Mouse (Mus musculus) T-helper 2 cell (primary cell): ENCODE results near the gene Gm4763.
"Not testable (repeated sequence)": the region's sequence is repeated elsewhere in the genome, so short reads cannot be mapped to it uniquely, and the experiment has no call there.

Experiments
- in situ Hi-C: fragments of 300-600 bp; cut with MboI, MseI; formaldehyde crosslinking; loops from one replicate; pipeline ENCODE4 v1.15.1; 2025; ENCODE audit warnings: high pct_unique_total_duplicates

Gm4763 gene

DNA sequence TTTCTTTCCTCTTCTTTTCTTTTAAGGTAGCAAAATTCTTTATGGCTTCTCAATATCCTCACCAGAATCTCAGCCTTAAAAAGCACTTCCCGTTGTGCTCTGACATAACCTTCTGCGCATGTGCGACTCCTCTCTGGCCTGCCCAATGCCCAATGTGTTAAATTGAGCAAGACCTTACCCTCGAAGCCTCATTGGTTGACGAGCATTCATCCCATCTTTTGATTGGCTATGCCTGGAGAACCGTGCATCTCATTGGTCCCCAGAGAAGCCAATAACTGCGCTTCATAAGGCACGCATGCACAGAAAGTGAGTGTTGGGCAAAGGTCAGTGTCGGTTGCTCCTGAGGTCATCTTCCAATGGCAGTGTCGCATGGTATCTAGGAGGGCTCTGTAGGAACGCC, at the start of gene Gm4763:
Gm4763 (minus strand) TSS at position 101 of the 400 bp plus-strand sequence.
- in situ Hi-C loops, result loop anchor here (5.0 kb wide), 1 partner anchor 40 kb away; no protein-coding TSS in a partner anchor

DNA sequence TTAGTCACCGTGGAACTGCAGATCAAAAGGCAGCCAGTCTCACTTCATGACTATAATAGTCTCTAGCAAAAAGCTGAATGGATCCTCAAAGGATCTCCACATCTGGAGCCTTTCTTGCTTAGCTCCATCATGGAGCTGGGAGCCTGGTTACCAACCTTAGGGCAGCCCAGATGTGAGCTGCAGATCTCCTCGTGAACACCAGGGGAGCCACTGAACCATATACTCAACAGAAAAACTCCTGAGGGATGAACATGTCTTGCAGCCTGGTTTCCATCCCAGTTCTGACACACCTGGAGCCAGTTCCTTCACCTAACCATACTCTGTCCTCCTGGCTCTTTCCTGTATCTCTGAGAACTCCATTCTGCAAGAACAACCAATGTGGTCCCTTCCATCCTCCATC, 49.4 kb upstream of the Gm4763 start:
- in situ Hi-C loops, result no loop called here

DNA sequence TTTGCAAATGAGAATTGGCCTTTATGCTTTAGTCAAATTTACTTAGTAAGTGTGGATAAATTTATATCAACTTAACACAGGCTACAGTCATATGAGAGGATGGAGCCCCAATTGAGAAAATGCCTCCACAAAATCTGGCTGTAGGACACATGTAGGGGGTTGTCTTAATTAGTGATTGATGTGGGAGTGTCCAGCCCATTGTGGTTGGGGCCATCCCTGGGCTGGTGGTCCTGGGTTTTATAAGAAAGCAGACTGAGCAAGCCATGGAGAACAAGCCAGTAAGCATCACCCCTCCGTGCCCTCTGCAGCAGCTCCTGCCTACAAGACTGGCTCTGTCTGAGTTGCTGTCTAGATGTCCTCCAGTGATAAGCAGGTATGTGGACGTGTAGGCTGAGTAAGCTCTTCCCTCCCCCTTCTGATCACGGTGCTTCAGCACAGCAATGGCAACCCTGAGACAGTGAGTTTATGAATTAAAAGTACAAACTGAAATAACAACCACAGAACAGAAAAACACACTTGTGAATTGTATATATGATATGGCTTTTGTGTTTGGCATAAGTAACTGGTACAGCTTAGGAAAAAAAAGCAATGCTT, 47.3 kb upstream of the Gm4763 start:
- in situ Hi-C loops, result no loop called here

DNA sequence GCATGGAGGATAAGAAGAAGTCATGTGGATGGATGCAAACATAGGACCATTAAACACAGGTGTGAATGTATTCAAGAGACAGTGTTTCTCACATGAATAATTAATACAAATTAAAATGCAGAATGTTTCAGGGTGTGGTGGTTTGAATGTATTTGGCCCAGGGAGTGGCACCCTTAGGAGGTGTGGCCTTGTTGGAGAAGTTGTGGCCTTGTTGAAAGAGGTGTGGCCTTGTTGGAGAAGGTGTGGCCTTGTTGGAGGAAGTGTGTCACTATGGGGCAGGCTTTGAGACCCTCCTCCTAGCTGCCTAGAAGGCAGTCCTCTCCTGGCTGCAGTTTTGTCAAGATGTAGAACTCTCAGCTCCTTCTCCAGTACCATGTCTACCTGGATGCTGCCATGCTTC, 44.7 kb upstream of the Gm4763 start:
- in situ Hi-C loops, result no loop called here

DNA sequence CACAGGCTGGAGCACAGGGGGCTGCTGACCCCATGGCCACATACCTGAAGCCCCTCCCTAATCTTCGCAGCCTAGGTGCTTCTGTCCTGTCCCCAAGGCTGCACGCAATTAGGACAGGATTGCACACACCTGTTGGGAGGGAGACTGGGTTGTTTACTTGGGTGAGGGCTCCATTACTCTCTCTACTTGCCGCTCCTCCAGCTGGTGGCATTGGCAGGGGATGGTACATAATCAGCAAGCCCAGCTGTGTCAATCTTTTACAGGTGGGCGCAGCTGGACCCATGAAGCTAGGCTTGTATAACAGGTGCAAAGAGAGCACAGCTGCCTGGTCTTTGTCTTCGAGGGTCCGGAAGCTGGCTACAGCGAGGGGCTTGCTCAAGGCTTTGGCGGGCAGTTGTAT, 35.9 kb upstream of the Gm4763 start:
- in situ Hi-C loops, result no loop called here

DNA sequence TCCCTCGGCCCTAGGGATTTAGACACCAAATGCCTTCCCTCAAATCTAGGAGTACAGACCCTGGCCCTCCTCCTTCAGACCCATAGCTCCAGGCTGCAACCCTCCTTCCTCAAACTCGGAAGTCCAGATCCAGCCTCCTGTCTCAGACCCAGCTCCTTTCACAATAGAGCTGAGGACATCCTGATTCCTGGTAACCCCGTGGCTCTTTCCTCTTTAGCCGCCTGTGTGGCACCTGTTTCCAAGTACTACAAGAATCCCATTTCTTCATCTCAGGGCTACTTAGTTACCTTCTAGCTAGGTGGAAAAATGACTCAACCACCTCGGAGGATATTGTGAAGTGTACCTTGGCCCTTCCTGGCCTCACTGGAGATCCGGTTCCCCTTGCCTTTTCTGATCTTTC, 34.5 kb upstream of the Gm4763 start:
- in situ Hi-C loops, result no loop called here

DNA sequence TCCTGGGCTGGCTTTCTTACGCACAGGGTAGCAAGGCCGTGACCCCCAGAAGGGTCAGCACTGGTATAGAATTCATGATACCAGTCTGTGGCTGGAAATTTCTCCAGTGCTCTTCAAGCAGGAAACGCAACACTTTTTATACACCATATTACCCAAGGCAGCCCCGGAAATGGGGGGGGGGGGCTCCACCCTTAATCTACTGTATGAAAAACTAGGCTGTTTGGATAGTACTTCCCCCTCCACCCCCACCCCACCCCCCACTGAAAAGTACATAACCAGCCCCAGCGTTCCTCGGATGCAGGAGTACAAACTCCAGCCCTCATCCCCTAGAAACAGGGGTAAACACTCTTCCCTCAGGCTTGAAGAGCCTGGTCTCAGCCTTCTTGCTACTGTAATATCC, 33.5 kb upstream of the Gm4763 start, which contains the start of gene Cd177:
Cd177 (minus strand) TSS at position 101 of the 400 bp plus-strand sequence.
- in situ Hi-C loops, result no loop called here

DNA sequence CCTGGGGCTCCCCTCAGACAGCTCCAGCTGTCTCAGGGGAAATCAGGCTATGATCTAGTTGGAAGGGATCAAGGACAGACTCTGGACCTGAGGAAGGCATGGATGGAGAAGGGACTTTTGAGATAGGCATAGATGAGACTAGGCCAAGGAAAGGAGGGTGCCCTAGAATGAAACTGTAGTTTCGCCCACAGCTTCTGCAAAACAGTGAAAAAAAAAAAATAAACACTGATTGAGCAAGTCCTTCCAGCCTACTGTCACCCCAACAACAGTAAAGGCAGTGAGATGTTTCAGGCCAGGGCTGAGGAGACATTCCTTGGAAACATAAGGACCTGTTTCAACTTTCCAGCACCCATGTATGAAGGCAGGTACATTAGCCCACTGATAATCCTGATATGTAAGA, 31.8 kb upstream of the Gm4763 start:
- in situ Hi-C loops, result no loop called here

DNA sequence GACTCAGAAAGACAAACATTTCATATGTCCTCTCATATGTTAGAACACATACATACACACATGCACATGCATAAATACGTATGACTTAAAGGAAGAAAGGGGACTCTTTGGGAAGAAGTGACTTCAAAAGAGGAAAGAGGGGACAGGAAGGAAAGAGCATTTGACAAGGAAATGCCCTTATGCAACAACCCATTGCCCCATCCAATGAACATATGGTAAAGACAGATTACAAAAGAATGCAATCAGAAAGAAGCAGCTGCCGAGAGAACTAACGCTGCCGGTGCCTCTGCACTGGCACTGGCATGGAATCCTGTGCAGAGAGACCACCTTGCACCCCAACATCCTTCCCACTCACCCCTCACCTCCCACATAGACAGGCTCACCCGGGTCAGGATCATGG, 26.8 kb upstream of the Gm4763 start:
- in situ Hi-C loops, result no loop called here

DNA sequence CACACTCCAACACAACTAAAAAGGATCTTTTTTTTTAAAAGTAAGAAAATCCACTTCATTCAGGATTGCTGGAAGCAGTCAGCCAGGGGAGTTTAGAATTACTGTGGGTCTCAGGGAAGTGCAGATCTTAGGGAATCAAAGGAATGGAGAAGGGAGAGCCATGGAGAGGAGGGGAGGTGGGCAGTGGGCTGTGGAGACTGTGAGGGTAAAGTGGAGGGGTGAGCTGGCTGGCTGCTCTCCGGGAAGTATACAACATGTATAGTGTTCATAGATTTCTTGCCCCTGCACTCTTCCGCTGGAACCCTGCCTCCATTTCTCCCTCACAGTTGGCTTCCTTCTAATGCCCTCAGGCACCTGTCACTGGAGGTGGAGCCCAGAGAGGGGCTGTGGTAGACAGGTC, 24.9 kb upstream of the Gm4763 start:
- in situ Hi-C loops, result no loop called here

DNA sequence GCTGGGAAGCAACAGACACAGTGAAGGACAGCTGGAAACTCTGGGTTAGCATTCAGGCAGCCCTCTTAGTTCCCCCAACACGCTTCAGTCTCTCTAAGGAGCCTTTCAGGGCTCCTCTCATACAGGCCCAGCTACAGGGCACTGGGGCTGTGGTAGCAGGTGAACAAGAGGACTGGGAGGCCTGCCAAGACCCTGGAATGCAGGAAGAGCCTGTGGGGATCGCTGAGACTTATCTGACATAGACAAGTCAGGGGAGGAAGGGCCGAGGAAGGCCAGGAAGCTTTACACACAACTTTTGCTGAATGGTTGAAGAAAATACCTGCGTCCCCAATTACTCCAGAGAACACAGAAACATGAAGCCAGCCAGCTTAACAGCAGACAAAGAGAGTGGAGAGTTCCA, 24.0 kb upstream of the Gm4763 start:
- in situ Hi-C loops, result no loop called here

DNA sequence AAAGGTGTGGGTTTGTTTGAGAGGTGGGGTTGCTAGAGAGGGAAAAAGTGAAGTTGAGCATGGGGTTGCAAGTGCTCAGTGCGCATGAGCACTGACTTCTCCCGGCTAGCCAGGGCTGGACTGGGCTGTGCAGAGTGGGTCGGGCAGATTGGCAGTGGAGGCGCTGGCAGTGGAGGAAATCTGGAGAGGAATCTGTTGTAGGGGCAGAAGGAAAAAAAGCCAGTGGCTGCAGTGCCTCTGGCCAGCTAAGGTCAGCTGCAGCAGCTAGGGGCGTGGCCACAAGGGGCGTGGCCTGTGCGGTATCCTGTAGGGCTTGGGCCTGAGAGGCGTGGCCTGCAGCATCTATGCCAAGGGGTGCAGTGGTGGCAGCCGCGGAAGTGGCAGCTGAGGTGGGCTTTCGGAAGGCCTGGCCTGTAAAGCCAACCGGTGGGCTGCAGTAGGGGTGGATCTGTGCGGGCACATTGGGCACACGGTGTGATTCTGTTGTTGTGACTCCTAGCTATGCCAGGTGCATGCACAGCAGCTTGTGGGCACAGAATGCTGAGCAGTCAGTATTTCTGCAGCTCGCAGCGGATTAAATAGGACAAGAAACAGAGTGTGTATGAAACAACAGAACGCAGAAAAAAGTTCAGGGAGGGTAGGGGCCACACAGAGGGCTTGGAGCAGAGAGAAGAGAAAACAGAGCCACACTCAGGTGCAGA, 9.4 kb upstream of the Gm4763 start:
- in situ Hi-C loops, result no loop called here

DNA sequence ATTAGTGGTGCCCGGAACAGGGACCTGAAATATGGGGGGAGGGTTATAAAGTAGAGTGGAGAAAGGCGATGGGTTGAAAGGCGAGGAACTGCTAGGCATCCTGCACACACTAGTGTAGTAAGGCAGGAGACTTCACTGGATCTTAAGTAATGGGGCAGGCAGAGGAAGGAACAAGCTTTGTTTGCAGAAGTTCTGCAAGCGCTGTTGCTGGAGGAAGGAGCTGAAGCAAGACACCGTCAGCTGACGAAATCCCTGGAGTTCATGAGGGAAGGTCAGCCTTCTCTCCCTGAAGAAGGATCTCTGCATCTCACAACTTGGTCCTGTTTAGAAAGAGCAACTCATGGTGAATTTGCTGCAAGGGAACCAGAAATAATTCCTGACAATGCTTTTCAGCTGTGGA, 11.7 kb downstream of the Gm4763 start:
- in situ Hi-C loops, result no loop called here

DNA sequence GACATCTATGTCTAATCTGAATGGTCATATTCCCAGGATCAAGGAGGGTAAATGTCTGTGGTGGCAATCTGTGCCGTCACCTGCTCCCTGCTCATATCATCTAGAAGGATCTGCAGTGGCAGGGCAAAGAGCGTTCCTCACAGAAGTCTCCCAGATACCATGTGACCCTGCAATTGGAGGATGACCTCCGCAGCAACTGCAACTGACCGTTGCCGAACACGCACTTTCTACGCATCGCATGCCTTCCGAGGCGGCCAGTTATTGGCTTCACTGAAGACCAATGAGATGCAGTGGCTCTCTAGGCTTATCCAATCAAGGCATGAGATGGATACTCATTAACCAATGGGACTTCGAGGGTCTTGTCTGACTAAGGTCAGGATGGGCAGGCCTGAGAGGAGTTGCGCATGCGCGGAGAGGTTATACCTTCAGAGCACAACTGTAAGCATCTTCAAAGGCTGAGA, 17.8 kb downstream of the Gm4763 start, which contains the start of gene BC049730:
BC049730 (plus strand) TSS at position 411 of the 461 bp plus-strand sequence.
- in situ Hi-C loops, result no loop called here

DNA sequence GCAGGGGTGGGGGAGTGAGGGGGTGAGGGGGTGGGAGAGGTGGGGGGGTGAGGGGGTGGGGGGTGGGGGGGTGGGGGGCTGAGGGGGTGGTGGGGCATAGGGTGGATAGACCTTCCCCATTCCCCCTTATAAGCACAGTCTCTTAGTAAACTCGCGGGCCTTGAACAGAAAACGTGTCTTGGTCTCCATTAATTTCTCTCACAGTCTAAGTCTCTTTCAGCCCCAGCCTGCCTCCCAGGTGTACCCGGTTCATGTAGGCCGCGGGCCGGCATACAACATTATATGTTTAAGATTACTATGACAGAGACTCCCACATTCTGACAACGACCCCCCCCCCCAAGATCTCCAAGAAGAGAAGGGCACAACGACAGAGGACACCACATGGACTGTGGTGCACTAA, 23.9 kb downstream of the Gm4763 start:
- in situ Hi-C loops, result not testable (repeated sequence)

DNA sequence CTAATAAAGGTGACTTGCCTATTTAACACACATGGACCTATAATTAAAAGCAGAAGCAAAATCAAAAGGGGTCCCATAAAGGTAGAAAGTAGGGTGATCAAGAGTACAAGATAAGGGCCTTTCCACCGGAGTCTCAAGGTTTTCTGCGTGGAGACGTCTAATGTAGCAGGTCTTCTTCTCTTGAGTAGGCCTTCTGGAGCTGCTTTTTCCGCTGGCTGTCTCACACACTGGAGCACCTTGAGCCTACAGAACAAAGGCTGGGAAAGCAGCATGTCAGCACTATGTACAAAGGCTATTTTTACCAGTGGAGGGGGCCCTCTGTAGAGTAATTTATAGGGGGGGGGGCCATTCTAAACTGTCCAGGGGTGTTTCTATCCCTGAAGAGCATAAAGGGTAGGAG, 28.8 kb downstream of the Gm4763 start:
- in situ Hi-C loops, result not testable (repeated sequence)

DNA sequence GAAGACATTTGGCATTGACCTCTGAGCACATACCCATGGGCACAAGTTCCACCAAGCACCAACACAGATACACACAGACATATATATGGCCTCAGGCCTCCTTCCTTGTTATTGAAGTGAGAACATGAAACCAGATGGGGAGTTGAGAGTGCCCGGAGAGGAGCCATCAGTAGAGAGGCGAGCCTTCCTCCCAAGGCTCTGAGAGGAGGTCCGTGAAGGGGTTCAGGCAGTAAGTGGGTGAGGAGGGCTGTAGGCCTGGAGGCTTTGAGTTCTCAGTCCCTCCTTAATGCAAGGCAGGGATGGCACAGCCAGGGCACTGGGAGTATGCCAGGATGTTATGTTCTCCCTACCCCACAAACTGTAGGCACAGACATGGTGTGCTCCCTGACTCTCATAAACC, 34.0 kb downstream of the Gm4763 start:
- in situ Hi-C loops, result not testable (repeated sequence)

DNA sequence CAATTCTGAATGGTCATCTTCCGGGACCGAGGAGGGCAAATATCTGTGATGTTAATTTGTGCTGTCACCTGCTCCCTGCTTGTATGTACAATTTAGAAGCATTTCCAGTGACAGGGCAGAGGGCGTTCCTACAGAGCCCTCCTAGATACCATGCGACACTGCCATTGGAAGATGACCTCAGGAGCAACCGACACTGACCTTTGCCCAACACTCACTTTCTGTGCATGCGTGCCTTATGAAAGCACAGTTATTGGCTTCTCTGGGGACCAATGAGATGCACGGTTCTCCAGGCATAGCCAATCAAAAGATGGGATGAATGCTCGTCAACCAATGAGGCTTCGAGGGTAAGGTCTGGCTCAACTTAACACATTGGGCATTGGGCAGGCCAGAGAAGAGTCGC, 39.2 kb downstream of the Gm4763 start:
- in situ Hi-C loops, result loop anchor here (5.0 kb wide), 1 partner anchor 40 kb away; the partner anchor contains the start of gene Gm4763

DNA sequence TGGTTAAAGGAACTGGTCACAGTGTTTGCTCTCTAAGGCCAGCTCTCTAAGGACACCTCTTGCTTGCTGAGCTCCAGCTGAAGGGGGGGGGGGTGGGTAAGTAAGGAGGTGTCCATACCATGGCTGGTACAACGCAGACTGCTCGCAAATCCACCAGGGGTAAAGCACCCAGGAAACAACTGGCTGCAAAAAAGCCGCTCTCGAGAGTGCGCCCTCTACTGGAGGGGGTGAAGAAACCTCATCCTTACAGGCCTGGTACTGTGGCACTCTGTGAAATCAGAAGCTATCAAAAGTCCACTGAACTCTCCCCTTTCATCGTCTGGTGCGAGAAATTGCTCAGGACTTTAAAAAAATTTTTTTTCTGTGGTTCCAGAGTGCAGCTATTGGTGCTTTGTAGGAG, 42.6 kb downstream of the Gm4763 start:
- in situ Hi-C loops, result not testable (repeated sequence)

DNA sequence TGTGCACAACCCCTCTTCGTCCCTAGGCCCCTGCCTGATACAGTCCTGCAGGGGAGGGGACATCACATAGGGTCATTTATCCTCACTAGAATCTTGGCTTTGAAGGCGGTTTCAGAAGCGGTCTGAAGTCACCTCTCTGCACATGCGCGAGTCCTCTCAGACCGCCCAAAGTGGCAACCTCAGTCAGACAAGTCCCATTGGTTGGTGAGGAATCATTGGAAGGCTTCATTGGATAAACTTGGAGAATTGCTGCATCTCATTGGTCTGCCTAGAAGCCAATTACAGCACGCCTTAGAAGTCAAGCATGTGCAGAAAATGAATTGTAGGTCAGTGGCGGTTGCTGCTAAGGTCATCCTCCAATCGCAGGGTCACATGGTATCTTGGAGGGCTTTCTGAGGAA, 50.1 kb downstream of the Gm4763 start, which contains the start of gene Tex101:
Tex101 (minus strand) TSS at position 101 of the 400 bp plus-strand sequence.
- in situ Hi-C loops, result no loop called here

DNA sequence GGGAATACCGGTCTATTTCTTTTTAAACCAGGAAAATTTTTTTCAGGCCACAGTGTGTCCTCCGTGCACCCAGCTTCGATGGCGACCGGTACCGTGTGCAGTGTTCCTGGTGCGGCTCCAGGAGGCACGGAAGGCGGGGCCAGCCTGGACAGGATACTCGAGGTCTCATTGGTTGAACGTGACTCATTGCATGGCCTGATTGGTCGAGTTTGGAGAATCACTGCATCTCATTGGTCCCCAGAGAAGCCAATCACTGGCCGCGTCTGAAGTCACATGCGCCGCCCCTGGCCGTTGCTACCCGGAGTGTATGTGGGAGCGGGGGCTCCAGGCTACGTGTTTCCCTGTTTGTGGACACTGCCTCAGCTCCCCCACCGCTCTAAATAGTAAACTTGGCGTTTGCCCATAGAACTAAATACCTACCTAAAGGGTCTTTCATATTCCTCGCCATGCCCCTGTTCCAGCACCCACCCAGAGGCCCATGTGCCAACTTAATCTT, 54.7 kb downstream of the Gm4763 start:
- in situ Hi-C loops, result no loop called here
